ENCODE assay signal across 14 mouse cellular contexts in the genomic region with DNA sequence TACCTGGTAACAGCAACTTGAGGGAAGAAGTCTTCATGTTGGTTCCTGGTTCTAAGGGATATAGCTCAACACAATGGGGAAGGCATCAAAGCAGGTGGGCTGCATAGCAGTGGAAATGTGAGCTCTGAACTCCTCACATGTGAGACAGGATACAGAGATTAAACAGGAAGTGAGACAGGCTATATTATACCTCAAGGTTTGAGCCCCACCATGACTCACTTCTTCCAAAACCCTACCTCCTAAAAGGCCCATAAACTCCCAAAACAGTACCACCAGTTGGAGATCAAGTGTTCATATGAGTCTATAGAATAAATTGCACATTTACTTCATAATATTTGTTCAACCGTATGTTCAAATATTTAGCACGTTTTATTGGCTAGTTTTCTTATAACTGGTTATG.
"Had no signal": no experiment of that assay in that cellular context is flagged by ENCODE, and none has a peak within 500 bp of the region (broad histone marks: within the 10 kb centered on the region; RNA-seq: fewer than 3 reads in every experiment).

No protein-coding gene starts in this region.

- H3K9me3 ChIP-seq: midbrain, embryonic 10.5 days; midbrain, embryonic 12.5 days; neural tube, embryonic 13.5 days had no signal

- H3K27me3 ChIP-seq: midbrain, embryonic 12.5 days; neural tube, embryonic 13.5 days had no signal

- H3K4me1 ChIP-seq: midbrain, embryonic 12.5 days; neural tube, embryonic 13.5 days had no signal

- H3K27ac ChIP-seq: midbrain, embryonic 10.5 days; midbrain, embryonic 12.5 days; neural tube, embryonic 13.5 days had no signal

- H3K4me2 ChIP-seq: lung, embryonic 14.5 days; midbrain, embryonic 12.5 days; neural tube, embryonic 13.5 days had no signal

- H3K4me3 ChIP-seq: midbrain, embryonic 10.5 days; midbrain, embryonic 12.5 days; myocyte; neural tube, embryonic 13.5 days had no signal

- DNase-seq: lung, adult 18-20 months; lung, embryonic 14.5 days; lung, postnatal 10 days; lung, postnatal 4 days; midbrain, embryonic 14.5 days; right cerebral cortex, postnatal 14 days; thymus, adult 18-20 months; thymus, postnatal 25 days; thymus, postnatal 4 days had no signal

- ATAC-seq: midbrain, embryonic 16.5 days had no signal

- H3K9ac ChIP-seq: lung, embryonic 14.5 days; midbrain, embryonic 12.5 days; neural tube, embryonic 13.5 days had no signal

- H3K36me3 ChIP-seq: midbrain, embryonic 10.5 days; midbrain, embryonic 12.5 days; neural tube, embryonic 13.5 days had no signal
